In the genomic region with DNA sequence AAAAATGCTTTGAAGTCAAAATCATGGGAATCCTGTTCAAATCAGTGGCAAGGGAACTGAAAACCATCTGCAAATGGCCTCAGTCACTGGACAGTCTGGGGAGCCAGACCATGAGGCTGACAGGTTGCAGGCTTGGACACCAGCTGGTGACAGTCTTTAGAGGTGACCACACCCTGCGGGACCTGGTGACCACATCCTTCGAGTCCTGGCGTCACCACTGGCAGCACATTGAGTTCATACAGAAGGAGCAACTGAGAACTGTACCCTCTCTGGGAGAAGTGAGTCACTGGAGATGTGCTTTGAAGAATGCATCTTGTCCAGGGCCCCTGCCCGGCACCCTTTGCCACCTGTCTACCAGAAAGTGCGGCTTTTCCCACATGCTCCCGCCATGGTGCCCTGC, we compare ENCODE assay signal across 22 mouse cellular contexts. TPM values are rescaled to one million over a fixed set of nuclear protein-coding genes. Genes with fewer than 3 reads are reported as not detected.
A peak's percentile ranks its signal among the peaks of the same experiment; 100 is the strongest.
DNase-seq lines count a peak whose midpoint lies in the region; ATAC-seq lines count a peak whose summit lies in the region.
"Had no signal": no experiment of that assay in that cellular context is flagged by ENCODE, and none has a peak within 500 bp of the region (broad histone marks: within the 10 kb centered on the region; RNA-seq: fewer than 3 reads in every experiment).

No protein-coding gene starts in this region.

- DNase-seq in 3134 (ENCODE audit: extremely low read depth, insufficient read length, low spot score), result peak; percentile 15
- DNase-seq in 416B (ENCODE audit: low read depth), result peak; percentile 66
- peak; percentile 68 to 79 for DNase-seq in natural killer cell, adult 2 months (ENCODE audit: low spot score in 2 of 2)
- no peak for DNase-seq in right cerebral cortex, postnatal 4 days
- DNase-seq in thymus, postnatal 25 days, result no peak
- DNase-seq: adrenal gland, postnatal 14 days; B cell, adult 2 months; cerebellum, adult 11 months; cerebellum, adult 2 months; cerebellum, adult 9-11 months; cerebellum, postnatal 25 days; embryo, embryonic 11 days; gastrocnemius, postnatal 10 days; gastrocnemius, postnatal 36 days; heart, postnatal 4 days had no signal

- peak; percentile 33; the same call in 1 of the 2 replicates for ATAC-seq in granulocyte monocyte progenitor cell, adult 5-6 weeks (replicated peaks; ENCODE audit: poor library complexity, severe bottlenecking)
- ATAC-seq: forebrain, embryonic 13.5 days; forebrain, embryonic 16.5 days; hindbrain, postnatal 0 days; inflammation-experienced regulatory T-cells, adult 6 months; intestine, embryonic 16.5 days; Patski had no signal

RNA-seq across cellular contexts. Expression of a gene that starts 9.9 kb away (rescaled TPM):
- 9.3 and 14.1 TPM in 2 replicates for total RNA-seq in granulocyte monocyte progenitor cell, adult 5-6 weeks (2014; fragmentation: Nextera tagmentation)
- 5.4 and 10.7 TPM in 2 replicates for total RNA-seq in granulocyte monocyte progenitor cell, adult 5-6 weeks (2017)

RNA-seq across cellular contexts. Expression of a gene that starts 39.7 kb away (rescaled TPM):
- total RNA-seq in granulocyte monocyte progenitor cell, adult 5-6 weeks (2014; fragmentation: Nextera tagmentation), result 20.5 and 35.3 TPM in 2 replicates
- total RNA-seq in granulocyte monocyte progenitor cell, adult 5-6 weeks (2017), result 1.4 and 8.9 TPM in 2 replicates

RNA-seq across cellular contexts. Expression of a gene that starts 39.9 kb away (rescaled TPM):
- total RNA-seq in granulocyte monocyte progenitor cell, adult 5-6 weeks (2014; fragmentation: Nextera tagmentation), result 37.2 and 41.3 TPM in 2 replicates
- 93.1 and 94.7 TPM in 2 replicates for total RNA-seq in granulocyte monocyte progenitor cell, adult 5-6 weeks (2017)

RNA-seq across cellular contexts. Expression of a gene that starts 49.5 kb away (rescaled TPM):
- 158 and 183 TPM in 2 replicates for total RNA-seq in granulocyte monocyte progenitor cell, adult 5-6 weeks (2014; fragmentation: Nextera tagmentation)
- total RNA-seq in granulocyte monocyte progenitor cell, adult 5-6 weeks (2017), result 46.9 and 72.7 TPM in 2 replicates

Comparison
In these comparisons a context has a peak if more than half of its experiments do, and no peak if none do; other contexts are left out.
1. DNase-seq: peak in 3134 (single experiment), 416B (single experiment) and natural killer cell, adult 2 months (2 of 2); none in right cerebral cortex, postnatal 4 days (single experiment) and thymus, postnatal 25 days (single experiment).